Mouse (Mus musculus): ENCODE data around the gene Acp2. TPM values are rescaled to one million over a fixed set of nuclear protein-coding genes. Genes with fewer than 3 reads are reported as not detected.

Acp2 gene
- total and polyA plus RNA-seq, 3 experiments: 5.3 to 19.5 (median 9.6) TPM

DNA sequence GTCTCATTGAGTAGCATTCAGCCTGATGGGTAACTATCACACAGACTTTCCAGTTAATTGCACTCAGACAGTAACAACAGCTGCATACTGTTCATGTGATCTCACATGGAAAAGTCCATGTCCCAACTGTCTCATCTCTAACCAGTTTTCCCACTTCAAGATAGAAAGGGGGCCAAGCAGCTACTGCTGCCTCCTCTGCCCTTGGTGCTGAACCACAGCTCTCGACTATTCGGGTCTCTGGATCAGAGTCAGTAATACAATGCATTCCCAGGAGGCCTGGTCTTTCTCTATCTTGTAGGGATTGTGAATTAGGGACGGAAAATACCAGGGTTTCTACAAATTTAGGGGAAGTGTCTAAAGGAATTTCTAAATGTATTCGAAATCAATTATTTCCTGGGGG is 22.9 kb upstream of the Acp2 start:
- DNase-seq (ENCODE audit: low spot score): no peak
- Histone ChIP-seq H3K9me3 (replicated peaks) (no peaks in the 10 kb centered on the region), H3K4me1 (ENCODE audit: insufficient read depth, low read depth, low read length) (peaks cover 28% of the 10 kb centered on the region), H3K36me3 (replicated peaks) (peaks cover 40% of the 10 kb centered on the region), H3K27me3 (ENCODE audit: insufficient read depth, low read length) (no peaks in the 10 kb centered on the region), H3K4me3 (ENCODE audit: low read depth, low read length) (no peak overlapping the region)
- no peak for ATAC-seq (ENCODE audit: extremely low read depth, insufficient number of reproducible peaks, low FRiP score, poor library complexity, severe bottlenecking)
- TF ChIP-seq GATA2 (IDR thresholded peaks at IDR 0.05; ENCODE audit: borderline replicate concordance, low read depth, low read length): no peak
- TF ChIP-seq POLR2AphosphoS5 (IDR thresholded peaks at IDR 0.05; ENCODE audit: insufficient replicate concordance, low read depth, low read length): no peak
- TF ChIP-seq TAL1 (conservative IDR thresholded peaks at IDR 0.05; ENCODE audit: low read depth, low read length): no peak
- TF ChIP-seq CTCF (IDR thresholded peaks at IDR 0.05; ENCODE audit: low read depth, low read length): no peak
- TF ChIP-seq GATA1 (IDR thresholded peaks at IDR 0.05; ENCODE audit: borderline replicate concordance, low read length): no peak

DNA sequence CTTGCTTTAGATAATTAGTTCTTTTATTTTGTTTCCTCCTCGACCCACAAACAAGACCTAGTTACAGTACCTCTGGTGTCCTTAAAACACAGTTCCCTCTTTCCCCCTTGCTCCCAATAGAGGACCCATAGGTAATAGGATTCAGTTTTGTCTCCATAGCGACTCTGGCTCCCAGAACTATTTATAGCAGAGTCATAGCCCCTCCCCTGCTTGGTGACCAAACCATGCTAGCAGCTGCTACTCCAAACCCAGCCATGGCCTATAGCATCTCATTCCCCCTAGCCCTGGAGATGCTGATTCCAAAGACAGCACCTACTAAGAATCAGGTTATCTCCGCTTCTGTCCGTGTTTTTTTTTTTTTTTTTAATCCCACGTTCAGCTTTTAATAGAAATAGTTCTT is 22.0 kb upstream of the Acp2 start:
- DNase-seq (ENCODE audit: low spot score) (no peak), ATAC-seq (ENCODE audit: extremely low read depth, insufficient number of reproducible peaks, low FRiP score, poor library complexity, severe bottlenecking) (no peak)
- peaks cover 36% of the 10 kb centered on the region for H3K36me3 ChIP-seq (replicated peaks)
- peaks cover 32% of the 10 kb centered on the region for H3K4me1 ChIP-seq (ENCODE audit: insufficient read depth, low read depth, low read length)
- H3K4me3 ChIP-seq (ENCODE audit: low read depth, low read length): no peak overlapping the region
- TF ChIP-seq GATA1 (IDR thresholded peaks at IDR 0.05; ENCODE audit: borderline replicate concordance, low read length): no peak
- TF ChIP-seq TAL1 (conservative IDR thresholded peaks at IDR 0.05; ENCODE audit: low read depth, low read length): no peak
- no peak for TF ChIP-seq GATA2 (IDR thresholded peaks at IDR 0.05; ENCODE audit: borderline replicate concordance, low read depth, low read length)
- TF ChIP-seq CTCF (IDR thresholded peaks at IDR 0.05; ENCODE audit: low read depth, low read length): no peak
- no peak for TF ChIP-seq POLR2AphosphoS5 (IDR thresholded peaks at IDR 0.05; ENCODE audit: insufficient replicate concordance, low read depth, low read length)
- no peaks in the 10 kb centered on the region for H3K9me3 ChIP-seq (replicated peaks)
- H3K27me3 ChIP-seq (ENCODE audit: insufficient read depth, low read length): no peaks in the 10 kb centered on the region

DNA sequence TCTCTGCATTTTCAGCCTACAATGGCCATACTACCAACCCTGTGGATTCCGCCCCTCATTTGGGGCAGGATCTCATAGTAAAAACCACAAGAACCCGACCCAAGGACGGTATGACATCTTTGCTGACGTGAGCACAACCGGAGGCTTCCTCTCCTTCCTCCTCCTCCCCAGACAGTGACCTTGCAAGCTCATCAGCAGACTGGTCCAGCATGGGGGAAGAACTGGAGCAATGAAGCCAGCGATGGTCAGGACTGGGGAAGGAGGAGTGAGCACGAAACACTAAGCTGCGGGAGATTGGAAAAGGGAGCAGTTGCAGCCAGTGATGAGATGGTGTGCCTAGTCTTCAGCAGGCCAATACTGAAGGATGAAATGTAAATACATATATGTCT is 20.7 kb upstream of the Acp2 start:
- no peaks in the 10 kb centered on the region for H3K27me3 ChIP-seq (ENCODE audit: insufficient read depth, low read length)
- no peak for TF ChIP-seq POLR2AphosphoS5 (IDR thresholded peaks at IDR 0.05; ENCODE audit: insufficient replicate concordance, low read depth, low read length)
- DNase-seq (ENCODE audit: low spot score) (no peak), ATAC-seq (ENCODE audit: extremely low read depth, insufficient number of reproducible peaks, low FRiP score, poor library complexity, severe bottlenecking) (no peak)
- peaks cover 23% of the 10 kb centered on the region for H3K36me3 ChIP-seq (replicated peaks)
- H3K9me3 ChIP-seq (replicated peaks): no peaks in the 10 kb centered on the region
- peaks cover 35% of the 10 kb centered on the region for H3K4me1 ChIP-seq (ENCODE audit: insufficient read depth, low read depth, low read length)
- H3K4me3 ChIP-seq (ENCODE audit: low read depth, low read length): peak overlapping the region; percentile 85

DNA sequence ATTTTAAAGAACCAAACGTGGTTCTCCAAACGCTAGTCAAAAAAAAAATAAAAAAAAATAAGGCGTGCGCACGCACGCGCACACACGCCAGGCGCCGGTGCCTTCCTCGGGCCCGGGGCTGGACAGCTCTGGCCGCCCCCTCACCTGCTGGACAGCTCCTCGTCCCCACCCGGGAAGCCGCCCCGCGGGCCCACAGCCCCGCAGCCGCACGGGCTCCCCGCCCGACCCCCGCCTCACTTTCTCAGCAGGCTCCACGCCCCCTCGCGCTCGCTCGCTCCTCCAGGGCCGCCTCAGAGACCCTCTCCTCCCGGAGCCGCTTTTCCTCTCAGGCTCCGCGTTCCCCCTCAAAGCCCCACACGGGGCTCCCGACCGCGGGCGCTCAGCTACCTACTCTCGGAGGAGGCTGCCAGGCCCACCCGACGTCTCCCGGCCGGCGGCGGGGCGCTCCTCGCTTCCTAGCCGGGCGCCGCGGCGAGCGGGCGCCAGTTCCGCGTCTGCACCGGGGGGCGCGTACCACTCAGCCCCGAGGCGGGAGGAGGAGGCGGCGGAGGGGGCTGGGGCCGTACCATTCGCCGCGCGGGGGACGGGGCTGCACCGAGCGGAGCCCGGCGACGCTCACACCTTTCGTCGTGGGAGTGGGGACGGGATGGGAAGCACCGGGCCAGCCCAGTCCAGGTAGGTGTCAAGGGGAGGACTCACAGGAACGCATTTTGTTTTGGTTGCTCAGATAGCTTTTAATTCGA is 20.1 kb upstream of the Acp2 start:
- H3K4me3 ChIP-seq (ENCODE audit: low read depth, low read length): peak overlapping the region; percentile 85
- H3K36me3 ChIP-seq (replicated peaks): peaks cover 20% of the 10 kb centered on the region
- peaks cover 41% of the 10 kb centered on the region for H3K4me1 ChIP-seq (ENCODE audit: insufficient read depth, low read depth, low read length)
- no peaks in the 10 kb centered on the region for H3K27me3 ChIP-seq (ENCODE audit: insufficient read depth, low read length)
- DNase-seq (ENCODE audit: low spot score): peak; percentile 77
- TF ChIP-seq TAL1 (conservative IDR thresholded peaks at IDR 0.05; ENCODE audit: low read depth, low read length) (no peak), GATA1 (IDR thresholded peaks at IDR 0.05; ENCODE audit: borderline replicate concordance, low read length) (no peak), CTCF (IDR thresholded peaks at IDR 0.05; ENCODE audit: low read depth, low read length) (no peak), GATA2 (IDR thresholded peaks at IDR 0.05; ENCODE audit: borderline replicate concordance, low read depth, low read length) (no peak), POLR2AphosphoS5 (IDR thresholded peaks at IDR 0.05; ENCODE audit: insufficient replicate concordance, low read depth, low read length) (no peak)
- no peaks in the 10 kb centered on the region for H3K9me3 ChIP-seq (replicated peaks)
- ATAC-seq (ENCODE audit: extremely low read depth, insufficient number of reproducible peaks, low FRiP score, poor library complexity, severe bottlenecking): peak; percentile 59

DNA sequence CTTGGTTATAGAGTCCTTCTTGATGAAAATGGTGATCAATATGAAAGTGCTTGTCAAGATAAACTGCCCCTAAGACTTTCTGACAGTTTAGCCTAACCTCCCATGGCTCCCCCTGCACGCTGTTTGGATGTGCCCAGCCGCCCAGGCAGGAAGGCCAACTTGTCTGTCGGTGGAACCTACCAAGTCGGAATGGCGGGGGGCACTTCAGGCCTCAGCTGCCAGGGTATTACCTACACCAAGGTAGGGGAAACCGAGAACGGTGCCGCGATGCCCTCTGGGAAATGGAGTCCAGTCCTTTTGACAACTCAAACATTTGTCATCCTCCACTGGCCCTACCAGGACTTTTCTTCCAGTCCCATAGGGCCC is 19.6 kb upstream of the Acp2 start:
- H3K9me3 ChIP-seq (replicated peaks): no peaks in the 10 kb centered on the region
- peak; percentile 87 for DNase-seq (ENCODE audit: low spot score)
- H3K4me1 ChIP-seq (ENCODE audit: insufficient read depth, low read depth, low read length): peaks cover 41% of the 10 kb centered on the region
- TF ChIP-seq GATA1 (IDR thresholded peaks at IDR 0.05; ENCODE audit: borderline replicate concordance, low read length) (no peak), POLR2AphosphoS5 (IDR thresholded peaks at IDR 0.05; ENCODE audit: insufficient replicate concordance, low read depth, low read length) (0 out of 2 replicates have a peak, but pooled peaks have one; percentile 73)
- ATAC-seq (ENCODE audit: extremely low read depth, insufficient number of reproducible peaks, low FRiP score, poor library complexity, severe bottlenecking): peak; percentile 81
- H3K4me3 ChIP-seq (ENCODE audit: low read depth, low read length): peak overlapping the region; percentile 85
- H3K27me3 ChIP-seq (ENCODE audit: insufficient read depth, low read length): no peaks in the 10 kb centered on the region
- peaks cover 15% of the 10 kb centered on the region for H3K36me3 ChIP-seq (replicated peaks)

DNA sequence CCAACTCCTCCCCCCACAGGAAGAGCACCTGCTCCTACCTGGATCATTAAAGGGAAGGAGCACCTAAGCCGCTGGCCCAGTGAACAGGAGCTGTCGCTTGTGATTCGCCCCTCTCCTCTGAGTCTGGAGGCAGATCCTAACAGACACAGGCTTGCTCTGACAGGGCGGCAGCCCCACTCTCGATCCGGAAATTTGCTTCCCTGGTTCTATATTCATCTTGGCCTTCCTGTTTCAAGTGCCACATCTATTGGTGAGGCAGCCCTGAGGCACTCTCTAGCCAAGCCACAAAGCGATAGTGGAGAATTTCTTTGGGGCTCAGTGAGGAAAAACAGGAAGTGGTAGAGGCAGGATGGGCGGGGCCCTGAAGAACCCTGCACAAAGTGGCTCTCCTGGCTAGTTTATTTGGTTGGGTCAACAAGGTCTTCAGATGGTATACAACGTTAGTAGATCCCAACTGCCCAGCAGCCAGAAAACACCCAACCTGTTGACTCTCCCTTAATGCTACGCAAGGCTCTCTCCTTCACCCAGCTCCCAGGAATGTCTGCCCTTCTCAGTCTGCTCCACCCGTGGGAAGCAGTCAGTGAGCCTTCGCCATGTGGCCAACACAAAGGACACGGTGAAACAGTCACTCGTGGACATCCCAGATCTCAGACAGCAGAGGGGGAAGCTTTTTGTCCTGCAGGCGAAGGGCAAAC is 18.8 kb upstream of the Acp2 start, which contains the start of gene Madd:
Madd (minus strand) TSS at position 127 of the 695 bp plus-strand sequence.
- Histone ChIP-seq H3K4me1 (ENCODE audit: insufficient read depth, low read depth, low read length) (peaks cover 41% of the 10 kb centered on the region), H3K27me3 (ENCODE audit: insufficient read depth, low read length) (peaks cover under 1% of the 10 kb centered on the region; the same call in 1 of the 2 replicates), H3K4me3 (ENCODE audit: low read depth, low read length) (peak within 1 kb of the TSS; percentile 85), H3K36me3 (replicated peaks) (peaks cover 10% of the 10 kb centered on the region), H3K9me3 (replicated peaks) (no peaks in the 10 kb centered on the region)
- ATAC-seq (ENCODE audit: extremely low read depth, insufficient number of reproducible peaks, low FRiP score, poor library complexity, severe bottlenecking) (peak; percentile 64), DNase-seq (ENCODE audit: low spot score) (peak; percentile 81)
- TF ChIP-seq POLR2AphosphoS5 (IDR thresholded peaks at IDR 0.05; ENCODE audit: insufficient replicate concordance, low read depth, low read length) (no peak), TAL1 (conservative IDR thresholded peaks at IDR 0.05; ENCODE audit: low read depth, low read length) (no peak), GATA1 (IDR thresholded peaks at IDR 0.05; ENCODE audit: borderline replicate concordance, low read length) (no peak), CTCF (IDR thresholded peaks at IDR 0.05; ENCODE audit: low read depth, low read length) (no peak)
